Mouse (Mus musculus) cerebellum, adult 8-10 months (tissue): ENCODE measurements around the gene Lzic.
A peak's percentile ranks its signal among the peaks of the same experiment; 100 is the strongest.

ENCODE experiments used
- DNase-seq: peaks from one replicate; pipeline ENCODE4 v3.0.0; 2022

Gene Lzic

GRCm38 (mm10) chr4:149527621-149528354 is 42.8 kb downstream of the Lzic start:
- no peak for DNase-seq

- no peak for DNase-seq
Measured at GRCm38 (mm10) chr4:149529691-149530090, 44.7 kb downstream of the Lzic start.

GRCm38 (mm10) chr4:149539441-149539840 is 54.4 kb downstream of the Lzic start:
- no peak for DNase-seq

GRCm38 (mm10) chr4:149541935-149542334 is 56.9 kb downstream of the Lzic start:
- no peak for DNase-seq

- no peak for DNase-seq
Measured at GRCm38 (mm10) chr4:149542431-149542830, 57.4 kb downstream of the Lzic start.

- DNase-seq: peak; percentile 88
Measured at GRCm38 (mm10) chr4:149542927-149543553, 58.0 kb downstream of the Lzic start.

- DNase-seq: no peak
Measured at GRCm38 (mm10) chr4:149544892-149545291, 59.9 kb downstream of the Lzic start.
